Mouse (Mus musculus) C2C12 (cell line): Measurements from ENCODE around the gene Abt1.

Source experiments
- CTCF ChIP-seq: IDR thresholded peaks from one replicate; pipeline ENCODE4 v1.5.1; 2011; ENCODE audit not compliant: control insufficient read depth, insufficient read depth, insufficient read length
- FOSL1 ChIP-seq: IDR thresholded peaks from one replicate; pipeline ENCODE4 v1.8.0; 2011; ENCODE audit warnings: mild to moderate bottlenecking, low read length; ENCODE audit not compliant: poor library complexity, insufficient read depth, severe bottlenecking
- MAX ChIP-seq: IDR thresholded peaks from one replicate; pipeline ENCODE4 v1.6.1; 2011; ENCODE audit warnings: mild to moderate bottlenecking, control low read depth
- MYOD1 ChIP-seq: IDR thresholded peaks from one replicate; pipeline ENCODE4 v1.6.1; 2011; ENCODE audit warnings: low read depth; ENCODE audit not compliant: control insufficient read depth, insufficient read length
- MYOG ChIP-seq: IDR thresholded peaks from one replicate; pipeline ENCODE4 v1.6.1; 2011; ENCODE audit not compliant: control insufficient read depth, insufficient read length; ENCODE audit errors: extremely low read depth
- USF1 ChIP-seq: IDR thresholded peaks from one replicate; pipeline ENCODE4 v1.6.1; 2011; ENCODE audit warnings: low read depth, mild to moderate bottlenecking, control low read depth, moderate library complexity

DNA sequence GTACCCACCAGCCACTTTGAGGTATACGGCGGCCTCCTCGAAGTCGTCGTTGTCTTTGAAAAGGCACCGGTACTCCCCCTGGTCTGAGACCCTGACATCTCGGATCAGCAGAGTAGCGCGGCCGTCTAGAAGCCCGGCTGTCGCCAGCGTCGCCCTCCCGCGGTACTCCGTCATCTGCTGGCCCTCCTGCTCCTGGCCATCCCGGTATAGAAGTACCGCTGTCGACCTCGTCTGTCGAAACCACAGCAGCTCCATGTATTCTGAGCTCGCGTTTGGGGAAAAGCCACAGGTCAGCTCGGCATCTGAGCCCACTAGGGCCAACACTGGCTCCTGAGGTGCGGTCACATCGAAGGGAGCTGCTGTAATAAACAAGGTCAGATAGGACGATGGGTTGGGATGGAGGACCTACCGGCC, 40.6 kb upstream of the Abt1 start:
- no peak for TF ChIP-seq CTCF
- TF ChIP-seq MAX = no peak
- TF ChIP-seq MYOD1 = no peak
- no peak for TF ChIP-seq MYOG
- TF ChIP-seq USF1 = no peak
- TF ChIP-seq FOSL1 = no peak
